Mouse (Mus musculus) limb, embryonic 14.5 days (tissue): ENCODE measurements around the gene Vmn1r54. TPM values are rescaled to one million over a fixed set of nuclear protein-coding genes. Genes with fewer than 3 reads are reported as not detected.
"Not testable (repeated sequence)": the region's sequence is repeated elsewhere in the genome, so short reads cannot be mapped to it uniquely, and the experiment has no call there.

Experiments
- ATAC-seq: fragments of 200-750 bp; cut with Nextera tagmentation; 2 replicates; pipeline ENCODE4 v1.8.0; 2017; ENCODE audit warnings: low read depth, moderate number of reproducible peaks, moderate TSS enrichment; ENCODE audit not compliant: low FRiP score
- DNase-seq: peaks from one replicate; pipeline ENCODE4 v3.0.0-alpha.2; 2015; ENCODE audit warnings: low spot score
- H3K27ac ChIP-seq: fragments of 300-500 bp; sonication (generic); replicated peaks from 2 replicates; pipeline ENCODE4 v1.5.1; 2014; ENCODE audit warnings: low read depth, mild to moderate bottlenecking, low read length, moderate library complexity, mixed read lengths
- H3K27me3 ChIP-seq: fragments of 300-500 bp; sonication (generic); 2 replicates; pipeline ENCODE4 v1.6.1; 2014; ENCODE audit warnings: low read length, mixed read lengths; ENCODE audit not compliant: control insufficient read depth, insufficient read depth
- H3K36me3 ChIP-seq: fragments of 300-500 bp; sonication (generic); 2 replicates; pipeline ENCODE4 v1.6.1; 2014; ENCODE audit warnings: mild to moderate bottlenecking, low read length, moderate library complexity, mixed read lengths; ENCODE audit not compliant: control insufficient read depth, insufficient read depth
- H3K4me1 ChIP-seq: fragments of 300-500 bp; sonication (generic); 2 replicates; pipeline ENCODE4 v1.6.1; 2014; ENCODE audit warnings: antibody characterized with exemption, low read length, mixed read lengths; ENCODE audit not compliant: control insufficient read depth, insufficient read depth
- H3K4me2 ChIP-seq: fragments of 300-500 bp; sonication (generic); replicated peaks from 2 replicates; pipeline ENCODE4 v1.6.1; 2014; ENCODE audit warnings: low read depth, mild to moderate bottlenecking, low read length, moderate library complexity; ENCODE audit not compliant: severe bottlenecking
- H3K4me3 ChIP-seq: fragments of 300-500 bp; sonication (generic); replicated peaks from 2 replicates; pipeline ENCODE4 v1.5.1; 2014; ENCODE audit warnings: low read length
- H3K9ac ChIP-seq: fragments of 300-500 bp; sonication (generic); 2 replicates; pipeline ENCODE4 v1.6.1; 2014; ENCODE audit warnings: mild to moderate bottlenecking, low read depth, low read length, moderate library complexity; ENCODE audit not compliant: severe bottlenecking
- H3K9me3 ChIP-seq: fragments of 300-500 bp; sonication (generic); 2 replicates; pipeline ENCODE4 v1.6.1; 2016; ENCODE audit warnings: low read length; ENCODE audit not compliant: control insufficient read depth
- POLR2A ChIP-seq: fragments of 200-500 bp; IDR thresholded peaks from 2 replicates; pipeline ENCODE4 v1.8.0; 2012; ENCODE audit warnings: inconsistent platforms, mild to moderate bottlenecking, moderate library complexity, borderline replicate concordance; ENCODE audit not compliant: insufficient read depth, insufficient read length; ENCODE audit errors: extremely low read depth
- WGBS: fragments of 180-500 bp; shearing (Covaris S2); extraction: QIAGEN DNeasy Blood & Tissue Kit; methylation state at CpG from one replicate; pipeline ENCODE4 v1.1.7; 2014; 5-methylcytosine and 5-hydroxymethylcytosine counted together
- polyA plus RNA-seq, 2 experiments: library from polyadenylated mRNA; depleted of rRNA in 1 of 2; stranded (reverse) in 1 of 2; unstranded in 1 of 2; fragments of >200 nt; fragmentation: Nextera tagmentation in 1 of 2; extraction: Ambion mirVana in 1 of 2; gene quantifications; 2 replicates each; pipeline versions ENCODE4 v1.2.1 to v1.2.3; 2012 to 2014

Vmn1r54 gene
- polyA plus RNA-seq (2012; rRNA removed) (not detected in 2 replicates), polyA plus RNA-seq (2014; fragmentation: Nextera tagmentation; extraction: Ambion mirVana) (not detected in 2 replicates)

- no peaks in the 10 kb centered on the region for H3K9me3 ChIP-seq
- DNase-seq (no peak), ATAC-seq (no peak)
- H3K27ac ChIP-seq, result no peak within 1 kb of the TSS
- no peaks in the 10 kb centered on the region for H3K36me3 ChIP-seq
- WGBS, result 69% methylated on average over 1 of the region's 1 CpGs
- H3K4me1 ChIP-seq, result no peaks in the 10 kb centered on the region
- H3K27me3 ChIP-seq, result no peaks in the 10 kb centered on the region
- no peak within 1 kb of the TSS for H3K4me2 ChIP-seq
- no peak within 1 kb of the TSS for H3K9ac ChIP-seq
- no peak within 1 kb of the TSS for H3K4me3 ChIP-seq
- no peak for TF ChIP-seq POLR2A
Observed at GRCm38 (mm10) chr6:90246000-90246399, at the start of gene Vmn1r54. Gene Vmn1r54 (plus strand): TSS chr6:90246300.

- not testable (repeated sequence) for H3K27ac ChIP-seq, H3K4me1 ChIP-seq, H3K9ac ChIP-seq, DNase-seq, H3K4me3 ChIP-seq, ATAC-seq, H3K27me3 ChIP-seq, H3K4me2 ChIP-seq, H3K36me3 ChIP-seq, H3K9me3 ChIP-seq
- WGBS, result 85% methylated on average over 1 of the region's 2 CpGs
Observed at GRCm38 (mm10) chr6:90202493-90202892, 43.6 kb upstream of the Vmn1r54 start, which contains the start of gene V1ra8. Gene V1ra8 (plus strand): TSS chr6:90202793.

GRCm38 (mm10) chr6:90224338-90224737, 21.8 kb upstream of the Vmn1r54 start, which contains the start of gene Vmn1r53:
Gene Vmn1r53 (minus strand): TSS chr6:90224438.
- Histone ChIP-seq H3K4me3 (no peak within 1 kb of the TSS), H3K27ac (no peak within 1 kb of the TSS), H3K4me1 (no peaks in the 10 kb centered on the region), H3K9ac (no peak within 1 kb of the TSS), H3K36me3 (no peaks in the 10 kb centered on the region), H3K9me3 (no peaks in the 10 kb centered on the region), H3K27me3 (no peaks in the 10 kb centered on the region), H3K4me2 (no peak within 1 kb of the TSS)
- 83% methylated on average over 1 of the region's 1 CpGs for WGBS
- no peak for TF ChIP-seq POLR2A
- ATAC-seq (no peak), DNase-seq (no peak)

- not testable (repeated sequence) for H3K9me3 ChIP-seq, H3K4me1 ChIP-seq, H3K4me3 ChIP-seq, H3K9ac ChIP-seq, H3K4me2 ChIP-seq, H3K27me3 ChIP-seq, H3K36me3 ChIP-seq, ATAC-seq, DNase-seq, H3K27ac ChIP-seq
- 83% methylated on average over 4 of the region's 4 CpGs for WGBS
Observed at GRCm38 (mm10) chr6:90232114-90232513, 14.0 kb upstream of the Vmn1r54 start.

GRCm38 (mm10) chr6:90232681-90233080, 13.4 kb upstream of the Vmn1r54 start:
- Histone ChIP-seq H3K4me1 (no peaks in the 10 kb centered on the region), H3K9ac (no peak overlapping the region), H3K36me3 (no peaks in the 10 kb centered on the region), H3K4me3 (no peak overlapping the region), H3K9me3 (no peaks in the 10 kb centered on the region), H3K27me3 (no peaks in the 10 kb centered on the region), H3K27ac (no peak overlapping the region), H3K4me2 (no peak overlapping the region)
- WGBS, result 64% methylated on average over 27 of the region's 27 CpGs
- ATAC-seq, result no peak
- no peak for TF ChIP-seq POLR2A
- no peak for DNase-seq

GRCm38 (mm10) chr6:90244019-90244418, 2.1 kb upstream of the Vmn1r54 start:
- no peak for ATAC-seq
- H3K27me3 ChIP-seq, result no peaks in the 10 kb centered on the region
- no peak overlapping the region for H3K9ac ChIP-seq
- DNase-seq, result no peak
- no peak overlapping the region for H3K4me2 ChIP-seq
- H3K4me3 ChIP-seq, result no peak overlapping the region
- no peaks in the 10 kb centered on the region for H3K4me1 ChIP-seq
- H3K9me3 ChIP-seq, result no peaks in the 10 kb centered on the region
- no peak for TF ChIP-seq POLR2A
- H3K36me3 ChIP-seq, result no peaks in the 10 kb centered on the region
- 84% methylated on average over 3 of the region's 3 CpGs for WGBS
- H3K27ac ChIP-seq, result no peak overlapping the region
